Mouse (Mus musculus): ENCODE results near the gene 6820408C15Rik.
"Not testable (repeated sequence)": the region's sequence is repeated elsewhere in the genome, so short reads cannot be mapped to it uniquely, and the experiment has no call there.

Gene 6820408C15Rik

GRCm38 (mm10) chr2:152412526-152413157 is 2.7 kb upstream of the 6820408C15Rik start:
- no peak for DNase-seq

DNA sequence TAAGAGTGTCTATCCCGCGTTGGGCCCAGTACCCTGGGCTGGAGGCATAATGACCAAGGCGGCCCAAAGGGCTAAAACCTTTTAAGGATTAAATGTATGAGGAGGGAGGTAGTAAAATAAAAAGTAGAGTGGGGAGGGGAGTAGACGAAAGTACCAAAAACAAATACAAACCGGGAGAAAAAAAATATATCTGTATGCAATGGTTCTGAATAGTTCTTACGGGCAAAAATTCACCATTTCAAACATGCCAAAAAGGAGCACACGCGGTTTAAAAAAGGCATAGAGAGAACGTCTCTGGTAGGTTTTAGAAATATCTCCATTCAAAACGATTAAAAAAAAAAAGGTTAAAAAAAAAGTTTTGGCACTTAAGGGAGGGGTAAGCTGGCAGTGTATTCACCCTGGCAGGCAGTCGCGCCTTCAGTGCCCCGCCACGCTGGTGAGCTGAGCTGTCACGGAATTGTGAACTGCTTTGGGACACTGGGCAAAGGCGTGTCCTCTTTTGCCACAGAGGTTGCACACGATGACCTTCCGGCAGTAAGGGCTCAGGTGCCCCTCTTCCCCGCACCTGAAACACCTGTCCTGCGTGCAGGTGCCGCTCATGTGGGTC is 2.1 kb upstream of the 6820408C15Rik start:
- DNase-seq, result no peak

- peak; percentile 6 for DNase-seq
These were observed 1.4 kb upstream of the 6820408C15Rik start for GRCm38 (mm10) chr2:152413765-152414584.

DNA sequence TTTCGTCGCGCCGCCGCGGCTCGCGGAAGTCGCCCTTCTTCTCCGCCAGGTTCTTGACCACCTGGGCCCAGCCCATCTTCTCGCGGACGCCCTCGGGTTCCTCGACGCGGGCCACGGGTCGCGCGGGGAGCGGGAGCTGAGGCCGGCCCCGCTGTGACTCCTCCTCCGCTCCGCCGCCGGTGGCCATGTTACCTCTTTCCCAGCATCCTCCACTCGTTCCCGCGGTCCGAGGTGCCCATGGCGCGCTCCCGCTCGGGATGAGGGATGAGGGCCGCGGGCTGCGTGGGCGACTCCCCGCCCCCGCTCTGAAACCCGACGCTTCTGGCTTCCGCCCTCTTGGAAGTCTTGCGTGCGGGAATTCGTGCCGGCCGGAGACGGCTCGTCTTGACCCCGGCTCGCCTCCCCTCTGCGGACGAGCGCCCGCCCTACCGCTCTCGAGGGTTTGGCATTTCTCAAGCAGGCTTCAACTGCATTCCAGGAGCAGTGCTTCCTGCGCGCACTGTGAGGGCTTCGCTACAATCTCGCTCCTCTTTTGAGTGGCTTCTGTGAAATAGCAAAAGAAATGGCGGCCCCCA is 709 bp upstream of the 6820408C15Rik start, which contains the start of gene Zcchc3:
Gene Zcchc3, minus strand, starts transcription at position 437 of the 575 bp plus-strand sequence.
- peak; percentile 43 for DNase-seq

DNA sequence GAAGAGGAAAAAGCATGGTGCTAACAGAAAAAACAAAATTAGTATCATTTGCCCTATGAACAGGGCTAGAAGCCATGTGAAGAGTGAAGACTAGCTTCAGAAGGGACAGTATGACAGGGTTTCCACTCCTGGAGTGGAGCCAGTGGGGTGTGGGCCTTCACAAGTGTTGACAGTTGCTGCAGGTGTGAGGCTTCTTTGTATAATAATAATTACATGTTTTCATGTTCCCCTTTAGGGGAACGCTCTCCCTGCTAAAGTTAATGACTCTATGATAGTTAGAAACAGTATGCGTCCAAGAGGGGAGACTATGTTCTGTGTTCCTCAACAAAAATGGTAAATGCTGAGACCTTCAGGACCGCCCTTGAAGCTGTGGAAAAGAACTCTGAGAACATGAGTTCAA is 399 bp downstream of the 6820408C15Rik start:
- no peak for DNase-seq

GRCm38 (mm10) chr2:152427493-152427892 is 12.1 kb downstream of the 6820408C15Rik start:
- DNase-seq, result no peak

DNA sequence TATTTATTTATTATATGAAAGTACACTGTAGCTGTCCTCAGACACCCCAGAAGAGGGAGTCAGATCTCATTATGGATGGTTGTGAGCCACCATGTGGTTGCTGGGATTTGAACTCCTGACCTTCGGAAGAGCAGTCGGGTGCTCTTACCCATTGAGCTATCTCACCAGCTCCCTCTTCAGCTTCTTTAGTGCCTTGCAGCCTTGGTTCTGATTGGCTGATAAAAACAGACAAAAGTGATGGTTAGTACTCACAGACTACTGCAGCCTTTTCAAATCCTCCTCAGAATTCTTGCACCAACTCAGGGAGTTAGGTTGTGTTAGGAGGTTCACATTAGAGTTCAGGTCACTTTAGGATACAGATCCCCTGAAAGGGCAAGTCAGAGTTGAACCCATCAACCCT is 13.1 kb downstream of the 6820408C15Rik start:
- not testable (repeated sequence) for DNase-seq

DNA sequence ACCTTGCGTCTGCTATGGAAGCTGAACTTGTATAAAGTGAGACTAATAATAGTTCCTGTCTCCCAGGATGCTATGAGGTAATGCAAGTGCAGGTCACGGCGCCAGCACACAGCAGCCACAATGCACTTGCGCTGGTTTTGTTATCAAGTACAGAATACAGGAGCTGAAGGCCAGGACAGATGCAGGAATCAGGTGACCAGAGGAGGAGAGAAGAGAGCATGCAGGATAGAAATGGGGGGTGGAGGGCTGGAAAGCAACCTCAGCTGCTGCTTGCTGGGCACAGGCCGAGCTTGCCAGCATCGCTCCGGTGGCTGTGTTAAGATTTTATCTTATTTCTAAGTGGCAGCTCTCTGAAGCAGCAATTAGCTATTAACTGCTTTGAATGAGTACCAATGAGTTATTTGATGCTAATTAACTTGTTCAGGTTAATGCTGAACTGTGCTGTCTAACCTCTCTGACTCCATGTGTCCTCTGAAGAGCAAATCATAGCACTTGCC is 21.1 kb downstream of the 6820408C15Rik start:
- DNase-seq, result no peak

DNA sequence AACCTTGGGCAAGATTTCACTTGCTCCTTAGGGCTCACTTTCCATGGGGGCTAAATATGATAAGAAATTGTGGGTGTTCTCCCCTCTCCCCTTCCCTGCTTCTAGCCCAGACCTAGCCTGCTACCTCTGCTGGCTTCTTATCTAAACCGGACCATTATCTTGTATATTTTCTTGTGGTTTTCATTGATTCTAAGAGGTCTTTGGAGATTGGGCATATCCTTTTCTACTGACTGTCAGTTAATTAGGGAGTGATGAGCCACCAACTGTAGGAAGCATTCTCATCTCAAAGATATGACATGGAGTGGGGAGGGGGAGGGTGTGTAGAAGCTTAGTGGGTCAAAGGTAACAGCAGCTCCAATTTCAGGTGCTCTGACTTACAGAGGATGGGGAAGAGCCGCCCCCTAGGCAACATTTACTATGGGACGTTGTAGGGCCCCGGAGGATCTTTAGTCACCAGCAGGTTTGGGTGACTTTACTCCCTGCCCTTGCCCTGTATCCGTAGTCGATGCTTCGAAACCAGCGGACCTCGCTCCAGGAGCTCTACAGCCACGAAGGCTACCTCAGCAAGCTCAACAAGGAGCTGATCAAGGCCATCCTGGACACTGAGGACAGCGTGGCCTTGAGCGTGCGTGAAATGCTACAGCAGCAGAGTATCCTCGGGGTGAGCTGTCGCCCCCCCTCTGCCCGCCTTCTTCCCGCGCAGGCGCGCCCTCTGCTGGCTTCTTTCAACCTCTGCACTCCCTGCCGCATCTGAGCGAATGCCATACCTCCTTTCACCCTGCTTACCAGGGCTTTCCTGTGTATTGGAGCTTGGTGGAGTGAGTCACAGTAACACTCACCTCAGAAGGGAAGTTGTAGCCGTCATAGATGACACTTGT is 21.8 kb downstream of the 6820408C15Rik start:
- peak; percentile 80 for DNase-seq

DNA sequence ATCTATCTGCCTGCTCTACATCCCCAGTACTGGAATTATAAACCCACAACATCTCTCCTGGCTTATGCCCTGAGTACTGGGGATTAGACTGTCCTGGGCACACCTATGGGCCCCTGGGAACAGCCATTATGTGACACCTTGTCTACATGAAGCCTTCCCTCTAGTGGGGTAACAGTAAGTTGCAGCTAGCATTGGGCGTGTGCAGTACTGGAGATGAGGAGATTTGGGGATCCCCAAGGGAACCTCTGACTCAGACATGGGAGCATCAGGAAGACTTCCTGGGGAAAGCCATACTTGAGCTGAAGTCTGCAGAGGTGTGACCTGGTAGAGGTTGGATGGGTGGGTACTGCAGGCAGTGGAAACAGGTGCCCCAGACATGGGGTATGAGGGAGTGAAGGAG is 23.6 kb downstream of the 6820408C15Rik start:
- DNase-seq, result no peak

DNA sequence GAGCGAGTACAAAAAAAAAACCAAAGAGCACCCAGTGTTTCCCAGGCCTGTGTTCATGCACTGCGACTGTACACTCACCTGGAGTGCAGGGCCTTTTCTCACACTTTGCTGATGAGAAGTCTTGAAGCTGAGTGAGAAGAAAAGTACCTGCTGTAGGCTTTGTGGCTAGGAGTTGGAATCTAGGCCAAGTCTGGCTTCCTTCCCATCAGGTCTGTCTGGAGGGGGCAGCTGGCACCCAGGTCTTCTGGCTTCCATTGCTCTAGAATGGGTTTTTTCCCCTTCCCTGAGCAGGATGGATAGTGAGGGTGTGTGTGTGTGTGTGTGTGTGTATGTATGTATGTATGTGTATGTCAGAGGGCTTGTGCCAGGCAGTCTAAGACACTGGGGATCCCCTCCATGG is 24.4 kb downstream of the 6820408C15Rik start:
- no peak for DNase-seq

DNA sequence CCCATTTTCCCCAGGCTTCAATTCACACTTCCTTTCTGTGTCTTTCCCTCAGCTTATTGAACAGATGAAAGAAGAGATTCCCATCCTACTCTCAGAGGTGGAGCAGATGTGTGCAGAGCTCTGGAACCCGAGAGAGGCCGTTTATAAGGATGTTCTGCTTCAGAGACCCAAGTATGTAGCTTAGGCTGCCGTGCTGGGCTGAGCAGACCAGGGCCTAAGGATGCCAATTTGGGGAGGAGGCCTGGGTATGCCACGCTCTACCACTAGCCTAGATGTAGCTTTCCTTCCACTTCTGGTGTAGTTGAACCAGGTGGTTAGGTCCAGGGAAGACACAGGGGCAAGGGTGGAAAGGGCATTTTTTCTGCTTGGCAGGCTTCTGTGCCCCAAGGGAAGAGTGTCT is 26.9 kb downstream of the 6820408C15Rik start:
- DNase-seq, result no peak

- DNase-seq, result no peak
These were observed 27.9 kb downstream of the 6820408C15Rik start for GRCm38 (mm10) chr2:152443281-152443680.

- no peak for DNase-seq
These were observed 31.3 kb downstream of the 6820408C15Rik start for GRCm38 (mm10) chr2:152446642-152447041.

GRCm38 (mm10) chr2:152447461-152447860 is 32.1 kb downstream of the 6820408C15Rik start:
- DNase-seq, result no peak

- peak; percentile 46 for DNase-seq
These were observed 34.9 kb downstream of the 6820408C15Rik start for GRCm38 (mm10) chr2:152450241-152450640.

- DNase-seq, result no peak
These were observed 36.9 kb downstream of the 6820408C15Rik start for GRCm38 (mm10) chr2:152452101-152452781.

DNA sequence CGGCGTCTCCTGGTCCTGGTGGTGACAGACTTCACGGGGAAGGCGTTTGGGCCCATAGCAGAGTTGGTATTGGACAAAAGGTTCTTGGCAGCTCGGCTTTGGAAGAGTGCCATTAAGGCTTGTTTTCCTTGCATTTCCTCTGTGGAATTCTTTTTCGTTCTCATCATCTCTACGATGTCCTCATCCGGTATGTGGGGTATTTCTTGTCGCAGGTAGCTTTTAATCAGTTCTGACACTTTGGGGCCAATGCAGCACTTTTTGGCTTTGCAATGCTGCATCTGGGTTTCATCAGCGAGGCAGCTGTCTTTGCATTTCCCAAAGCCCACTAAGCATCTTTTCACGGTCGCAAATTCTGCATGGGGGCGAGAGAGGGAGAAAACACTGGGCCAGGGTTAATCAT is 43.9 kb downstream of the 6820408C15Rik start:
- DNase-seq, result no peak

GRCm38 (mm10) chr2:152464570-152465150 is 49.3 kb downstream of the 6820408C15Rik start, which contains the start of gene Defb23:
TSS of gene Defb23 (minus strand) at chr2:152464620.
- DNase-seq, result no peak

DNA sequence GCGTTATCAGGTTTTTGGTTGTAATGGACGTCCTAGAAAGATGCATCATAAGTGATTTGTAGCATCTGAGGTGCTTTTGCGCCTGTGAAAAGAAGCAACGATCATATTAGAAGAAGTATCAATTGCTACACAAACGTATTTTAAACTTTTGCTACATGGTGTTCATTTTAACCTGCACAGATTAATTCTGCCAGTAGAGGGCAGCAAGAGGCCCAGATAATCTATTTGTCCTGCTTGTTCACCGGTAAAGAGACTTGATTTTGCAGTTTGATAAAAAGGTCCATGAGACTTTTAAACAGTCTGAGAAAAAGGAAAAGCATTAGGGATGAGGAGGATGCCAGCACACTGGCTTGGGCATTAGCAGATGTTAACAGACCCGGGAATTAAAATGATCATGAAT is 55.6 kb downstream of the 6820408C15Rik start:
- DNase-seq, result peak; percentile 11

- DNase-seq, result no peak
These were observed 57.0 kb downstream of the 6820408C15Rik start for GRCm38 (mm10) chr2:152472434-152472833.
